Mouse (Mus musculus): ENCODE measurements around the gene Map10. TPM values are rescaled to one million over a fixed set of nuclear protein-coding genes. Genes with fewer than 3 reads are reported as not detected.

Map10 gene
- total RNA-seq, 2 experiments from 2014 or later, result 1.2 TPM; not detected in 1

DNA sequence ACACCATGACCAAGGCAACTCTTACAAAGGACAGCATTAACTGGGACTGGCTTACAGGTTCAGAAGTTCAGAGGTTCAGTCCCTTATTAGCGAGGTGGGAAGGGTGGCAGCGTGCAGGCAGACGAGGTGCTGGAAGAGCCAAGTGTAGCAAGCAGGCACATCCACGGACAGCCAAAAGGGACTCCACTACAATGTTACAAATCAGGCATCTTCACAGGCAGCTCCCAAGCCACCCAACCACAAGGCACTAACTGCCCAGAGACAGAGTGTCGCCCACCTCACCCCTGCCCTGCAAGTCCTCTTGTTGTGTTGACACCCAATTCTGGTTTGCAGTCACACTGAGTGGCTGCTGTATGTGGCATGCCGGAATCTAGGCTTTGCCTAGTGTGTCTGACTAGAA, 34.8 kb downstream of the Map10 start:
- no peak for ATAC-seq (replicated peaks; ENCODE audit: low FRiP score, low TSS enrichment, poor library complexity, severe bottlenecking)

DNA sequence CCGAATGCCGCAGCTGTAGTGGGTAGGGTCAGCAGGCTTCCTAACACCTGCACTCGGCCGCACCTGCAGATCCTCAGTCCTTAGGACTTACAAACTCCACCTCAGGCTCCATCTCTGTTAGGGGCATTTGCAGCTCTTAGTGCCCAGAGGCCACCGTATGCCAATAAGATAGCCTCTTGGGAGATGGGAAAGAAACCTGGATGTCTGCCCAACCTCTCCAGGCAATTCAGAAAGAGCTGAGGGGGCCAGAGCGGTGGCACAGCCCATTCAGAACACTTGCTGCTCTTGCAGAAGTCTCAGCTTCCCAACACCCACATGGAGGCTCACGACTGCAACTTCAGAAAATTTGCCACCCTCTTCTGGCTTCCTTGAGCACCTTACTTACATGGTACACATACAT, 36.2 kb downstream of the Map10 start:
- ATAC-seq (replicated peaks; ENCODE audit: low FRiP score, low TSS enrichment, poor library complexity, severe bottlenecking), result no peak

DNA sequence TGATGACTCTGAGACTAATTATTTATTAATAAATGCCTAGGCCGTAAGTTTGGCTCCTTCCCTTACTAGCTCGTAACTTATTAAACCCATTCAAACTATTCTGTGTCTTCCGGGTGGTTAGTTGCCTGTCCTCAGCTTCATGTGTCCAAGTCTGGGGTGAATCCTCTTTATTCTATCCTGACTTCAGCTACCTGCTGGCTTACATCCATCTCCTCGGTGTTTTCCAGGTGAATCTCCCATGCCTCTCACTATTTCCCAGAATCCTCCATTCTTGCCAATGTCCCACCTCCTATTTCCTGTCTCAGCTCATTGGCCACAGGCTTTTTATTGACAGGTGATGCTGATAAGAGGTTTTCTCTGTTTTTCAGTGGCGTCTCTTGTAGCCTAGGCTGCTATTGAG, 39.6 kb downstream of the Map10 start:
- ATAC-seq (replicated peaks; ENCODE audit: low FRiP score, low TSS enrichment, poor library complexity, severe bottlenecking), result no peak

DNA sequence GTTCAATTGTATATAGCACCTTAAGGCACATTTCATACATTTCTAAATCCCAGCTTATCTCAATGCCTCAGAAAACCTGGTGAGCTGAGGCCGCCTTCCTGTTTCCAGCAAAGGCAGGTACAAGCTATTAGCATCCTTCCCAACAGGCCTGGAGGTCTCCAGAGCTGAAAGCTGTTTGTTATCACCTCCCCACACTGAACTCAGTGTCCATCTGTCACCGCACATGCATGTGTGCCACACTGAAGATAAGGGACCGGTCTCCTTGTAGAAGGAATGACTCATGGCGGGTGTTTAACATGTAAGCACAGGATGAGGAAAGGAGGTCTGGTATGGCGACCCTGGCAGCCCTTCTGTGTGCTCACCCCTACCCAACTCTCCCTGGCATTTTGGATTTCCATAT, 41.9 kb downstream of the Map10 start:
- peak; percentile 98 for ATAC-seq (replicated peaks; ENCODE audit: low FRiP score, low TSS enrichment, poor library complexity, severe bottlenecking)

DNA sequence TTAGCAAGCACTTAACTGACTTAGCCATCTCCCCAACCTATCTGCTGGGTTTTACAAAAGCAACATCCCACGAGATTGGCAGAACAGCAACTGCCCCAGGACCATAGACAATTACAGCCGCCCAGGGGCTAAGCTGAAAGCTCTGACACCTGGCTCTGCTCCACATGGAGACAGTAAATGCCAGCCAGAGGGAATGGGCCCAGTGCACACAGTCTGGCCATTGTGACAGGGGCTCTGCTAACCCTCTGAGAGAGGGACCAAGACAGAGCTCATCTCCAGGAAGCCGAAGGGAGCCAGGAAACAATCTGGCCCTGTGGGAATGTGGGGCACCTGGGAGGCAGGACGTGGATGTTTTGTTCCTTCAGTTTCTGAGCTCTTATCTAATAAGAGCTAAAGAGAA, 46.6 kb downstream of the Map10 start:
- ATAC-seq (replicated peaks; ENCODE audit: low FRiP score, low TSS enrichment, poor library complexity, severe bottlenecking), result no peak

DNA sequence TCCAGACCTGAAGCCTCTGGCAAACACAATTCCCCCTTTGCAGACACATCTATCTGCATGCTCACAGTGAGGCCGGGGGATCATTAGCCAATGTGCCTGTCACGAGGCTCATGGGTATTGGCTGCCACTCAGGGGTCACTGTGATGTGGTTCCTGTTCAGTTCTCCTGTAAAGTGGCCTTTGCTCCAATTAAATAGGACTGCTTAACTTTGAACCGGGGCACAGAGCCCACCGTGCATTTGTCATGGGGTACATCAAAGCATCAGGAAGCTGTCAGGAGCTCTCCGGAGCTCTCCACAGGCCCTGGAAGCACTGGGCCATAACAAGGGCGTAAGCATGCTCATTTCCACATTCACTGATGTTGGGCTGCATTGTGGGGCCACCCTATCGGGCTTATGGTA, 47.0 kb downstream of the Map10 start:
- no peak for ATAC-seq (replicated peaks; ENCODE audit: low FRiP score, low TSS enrichment, poor library complexity, severe bottlenecking)

DNA sequence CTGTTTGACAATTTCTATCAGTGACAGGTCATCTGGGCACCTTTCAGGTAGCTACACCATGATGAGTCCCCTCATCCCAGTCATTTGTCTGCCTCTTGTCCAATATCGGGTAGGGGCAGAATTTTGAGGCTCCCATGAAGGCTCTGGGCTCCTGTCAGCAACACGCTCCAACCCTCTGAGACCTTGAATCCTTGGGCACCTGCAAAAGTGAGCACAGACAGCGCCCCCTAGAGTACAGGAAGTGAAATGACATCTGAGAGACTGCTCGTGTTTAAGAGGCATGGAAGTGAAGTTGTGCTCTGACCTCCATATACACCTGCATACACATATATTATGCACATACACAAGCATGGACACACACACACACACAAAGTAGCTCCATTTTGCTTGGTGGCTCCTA, 49.3 kb downstream of the Map10 start:
- ATAC-seq (replicated peaks; ENCODE audit: low FRiP score, low TSS enrichment, poor library complexity, severe bottlenecking), result 0 out of 2 replicates have a peak, but pooled peaks have one; percentile 48

DNA sequence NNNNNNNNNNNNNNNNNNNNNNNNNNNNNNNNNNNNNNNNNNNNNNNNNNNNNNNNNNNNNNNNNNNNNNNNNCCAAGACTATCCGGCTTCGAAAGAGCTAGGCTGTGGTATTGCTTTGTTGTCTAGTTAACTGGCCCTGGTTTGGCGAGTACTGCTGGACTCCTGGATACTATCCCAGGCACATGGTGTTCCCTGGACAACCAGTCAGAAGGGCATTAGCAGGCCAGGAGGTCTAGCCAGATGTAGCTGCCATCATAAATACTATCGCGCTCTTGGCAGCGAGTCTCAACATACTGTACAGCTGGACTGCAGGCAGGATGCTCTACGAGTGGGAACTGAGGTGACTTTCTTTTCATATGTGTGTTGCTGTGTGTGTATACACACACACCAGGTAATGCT, 53.1 kb downstream of the Map10 start:
- ATAC-seq (replicated peaks; ENCODE audit: low FRiP score, low TSS enrichment, poor library complexity, severe bottlenecking), result no peak

Other genes with a start within 250 kb of the Map10 start
- gene Sipa1l2, start 100.0 kb upstream of the Map10 start, total RNA-seq (2014; fragmentation: Nextera tagmentation), result 0.89 and 0.94 TPM in 2 replicates
- 0.42 and 1.1 TPM in 2 replicates for gene Sipa1l2, start 100.0 kb upstream of the Map10 start, total RNA-seq (2017)
- 28.5 and 30.9 TPM in 2 replicates for gene Ntpcr, start 60.1 kb downstream of the Map10 start, total RNA-seq (2014; fragmentation: Nextera tagmentation)
- gene Ntpcr, start 60.1 kb downstream of the Map10 start, total RNA-seq (2017), result 18.2 and 66.2 TPM in 2 replicates
- gene Pcnx2, start 228.5 kb downstream of the Map10 start, total RNA-seq (2014; fragmentation: Nextera tagmentation), result not detected in 2 replicates
- gene Pcnx2, start 228.5 kb downstream of the Map10 start, total RNA-seq (2017), result not detected in 2 replicates
- not detected in 2 replicates for gene Map3k21, start 240.6 kb downstream of the Map10 start, total RNA-seq (2014; fragmentation: Nextera tagmentation)
- not detected in 2 replicates for gene Map3k21, start 240.6 kb downstream of the Map10 start, total RNA-seq (2017)

All from megakaryocyte-erythroid progenitor cell, adult 5-6 weeks (primary cell).